Mouse (Mus musculus): ENCODE results near the gene Fes.

- no peak for TF ChIP-seq CTCF (IDR thresholded peaks at IDR 0.05; ENCODE audit: control insufficient read depth, insufficient read depth, insufficient read length)
- TF ChIP-seq MAX (IDR thresholded peaks at IDR 0.05), result no peak
- no peak for TF ChIP-seq MYOG (IDR thresholded peaks at IDR 0.05; ENCODE audit: control insufficient read depth, extremely low read depth, insufficient read length)
- no peak for TF ChIP-seq USF1 (IDR thresholded peaks at IDR 0.05; ENCODE audit: low read depth)
Observed at GRCm38 (mm10) chr7:80356351-80356750, 31.4 kb downstream of the Fes start.
